Mouse (Mus musculus): Measurements from ENCODE around the gene Arhgef18. TPM values are rescaled to one million over a fixed set of nuclear protein-coding genes. Genes with fewer than 3 reads are reported as not detected.

The Arhgef18 gene
- polyA plus RNA-seq, 1 experiment: 34.7 TPM

DNA sequence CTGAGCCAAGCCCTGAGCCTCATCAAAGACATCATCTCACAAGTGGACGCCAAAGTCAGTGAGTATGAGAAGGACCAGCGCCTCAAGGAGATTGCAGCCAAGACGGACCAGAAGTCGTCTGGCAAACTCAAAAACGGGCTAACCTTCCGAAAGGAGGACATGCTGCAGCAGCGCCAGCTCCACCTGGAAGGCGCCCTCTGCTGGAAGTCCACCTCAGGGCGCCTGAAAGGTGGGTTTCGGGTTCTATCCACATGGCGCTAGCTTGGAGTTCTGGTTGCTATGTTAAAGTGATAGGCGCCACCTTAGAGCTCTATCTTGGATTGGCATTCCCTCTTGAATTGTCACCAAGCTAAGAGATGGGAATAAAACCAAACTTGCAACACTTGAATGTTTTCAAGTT is 46.7 kb downstream of the Arhgef18 start:
- H3K4me1 ChIP-seq (ENCODE audit: control insufficient read depth, insufficient read depth, low read length): no peaks in the 10 kb centered on the region
- H3K4me3 ChIP-seq (replicated peaks; ENCODE audit: control insufficient read depth, low read depth, low read length): no peak overlapping the region
- WGBS: 81% methylated on average over 12 of the region's 12 CpGs
- no peak overlapping the region for H3K27ac ChIP-seq (ENCODE audit: control insufficient read depth, insufficient read depth, low read depth, low read length, poor library complexity)
- TF ChIP-seq POLR2A (IDR thresholded peaks at IDR 0.05; ENCODE audit: borderline replicate concordance, control insufficient read depth, low read depth, low read length): no peak
- peak; percentile 32; the same call in 1 of the 2 replicates for TF ChIP-seq CTCF (IDR thresholded peaks at IDR 0.05; ENCODE audit: control insufficient read depth, insufficient read depth, low read length)

- TF ChIP-seq POLR2A (IDR thresholded peaks at IDR 0.05; ENCODE audit: borderline replicate concordance, control insufficient read depth, low read depth, low read length): no peak
- no peak for TF ChIP-seq CTCF (IDR thresholded peaks at IDR 0.05; ENCODE audit: control insufficient read depth, insufficient read depth, low read length)
- H3K4me1 ChIP-seq (ENCODE audit: control insufficient read depth, insufficient read depth, low read length): no peaks in the 10 kb centered on the region
- 85% methylated on average over 2 of the region's 2 CpGs for WGBS
- H3K4me3 ChIP-seq (replicated peaks; ENCODE audit: control insufficient read depth, low read depth, low read length): no peak overlapping the region
- no peak overlapping the region for H3K27ac ChIP-seq (ENCODE audit: control insufficient read depth, insufficient read depth, low read depth, low read length, poor library complexity)
Measured at GRCm38 (mm10) chr8:3449226-3449625, 56.4 kb downstream of the Arhgef18 start.

DNA sequence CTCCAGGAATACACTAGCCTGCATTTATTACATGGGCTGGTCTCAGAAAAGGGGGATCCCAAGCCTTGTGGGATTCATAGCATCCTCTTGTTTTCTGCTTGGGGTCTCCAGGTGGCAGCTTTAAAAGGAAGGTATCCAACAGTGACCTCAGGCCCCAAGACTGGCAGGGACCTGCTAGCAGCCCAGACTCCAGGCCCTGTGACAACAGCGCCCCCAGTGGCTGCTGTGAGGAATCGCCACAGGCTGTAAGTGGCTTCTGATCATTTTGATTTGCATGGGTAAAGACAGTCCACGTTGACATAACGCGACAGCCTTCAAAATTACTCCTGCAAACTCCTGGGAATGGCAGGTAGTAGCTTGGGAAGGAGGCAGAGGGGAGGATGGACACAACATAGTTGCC is 57.9 kb downstream of the Arhgef18 start:
- Histone ChIP-seq H3K27ac (ENCODE audit: control insufficient read depth, insufficient read depth, low read depth, low read length, poor library complexity) (no peak overlapping the region), H3K4me3 (replicated peaks; ENCODE audit: control insufficient read depth, low read depth, low read length) (no peak overlapping the region), H3K4me1 (ENCODE audit: control insufficient read depth, insufficient read depth, low read length) (no peaks in the 10 kb centered on the region)
- WGBS: 55% methylated on average over 5 of the region's 5 CpGs
- TF ChIP-seq POLR2A (IDR thresholded peaks at IDR 0.05; ENCODE audit: borderline replicate concordance, control insufficient read depth, low read depth, low read length) (no peak), CTCF (IDR thresholded peaks at IDR 0.05; ENCODE audit: control insufficient read depth, insufficient read depth, low read length) (peak; percentile 82)

DNA sequence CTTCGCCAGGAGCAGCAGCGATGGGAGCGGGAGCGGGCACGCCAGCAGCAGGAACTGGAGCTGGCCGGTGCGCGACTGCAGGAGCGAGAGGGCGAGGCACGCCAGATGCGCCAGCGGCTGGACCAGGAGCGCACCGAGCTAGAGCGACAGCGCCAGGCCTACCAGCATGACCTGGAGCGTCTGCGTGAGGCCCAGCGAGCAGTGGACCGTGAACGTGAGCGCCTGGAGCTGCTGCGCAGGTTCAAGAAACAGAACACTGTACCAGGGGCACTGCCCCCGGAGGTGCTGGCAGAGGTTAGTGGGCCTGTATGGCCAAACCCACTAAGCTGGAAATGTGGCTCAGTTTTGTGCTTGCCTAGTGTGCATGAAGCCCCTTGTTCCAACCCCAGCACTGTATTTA is 59.2 kb downstream of the Arhgef18 start:
- H3K27ac ChIP-seq (ENCODE audit: control insufficient read depth, insufficient read depth, low read depth, low read length, poor library complexity): no peak overlapping the region
- H3K4me3 ChIP-seq (replicated peaks; ENCODE audit: control insufficient read depth, low read depth, low read length): no peak overlapping the region
- TF ChIP-seq CTCF (IDR thresholded peaks at IDR 0.05; ENCODE audit: control insufficient read depth, insufficient read depth, low read length) (no peak), POLR2A (IDR thresholded peaks at IDR 0.05; ENCODE audit: borderline replicate concordance, control insufficient read depth, low read depth, low read length) (no peak)
- H3K4me1 ChIP-seq (ENCODE audit: control insufficient read depth, insufficient read depth, low read length): no peaks in the 10 kb centered on the region
- 93% methylated on average over 25 of the region's 25 CpGs for WGBS

DNA sequence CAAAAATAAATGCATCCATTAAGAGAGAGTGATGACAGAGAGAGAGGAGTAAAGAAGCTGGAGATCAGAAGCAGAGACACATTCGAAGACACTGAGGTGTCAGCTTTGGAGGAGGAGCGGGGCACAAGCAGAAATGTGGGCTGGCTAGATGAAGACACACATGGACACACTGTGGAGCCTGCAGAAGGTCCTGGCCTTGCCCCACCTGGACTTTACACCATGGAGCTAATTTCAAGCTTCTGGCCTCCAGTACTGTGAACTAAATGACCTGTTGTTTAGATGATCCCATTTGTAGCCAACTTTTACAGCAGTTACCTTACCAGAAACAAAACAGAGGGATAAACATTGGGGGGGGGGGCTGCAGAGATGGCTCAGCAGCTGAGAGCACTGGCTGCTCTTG is 70.4 kb downstream of the Arhgef18 start:
- Histone ChIP-seq H3K4me1 (ENCODE audit: control insufficient read depth, insufficient read depth, low read length) (peaks cover 2% of the 10 kb centered on the region; the same call in 1 of the 2 replicates), H3K27ac (ENCODE audit: control insufficient read depth, insufficient read depth, low read depth, low read length, poor library complexity) (no peak overlapping the region), H3K4me3 (replicated peaks; ENCODE audit: control insufficient read depth, low read depth, low read length) (no peak overlapping the region)
- 81% methylated on average over 2 of the region's 2 CpGs for WGBS
- no peak for TF ChIP-seq POLR2A (IDR thresholded peaks at IDR 0.05; ENCODE audit: borderline replicate concordance, control insufficient read depth, low read depth, low read length)
- TF ChIP-seq CTCF (IDR thresholded peaks at IDR 0.05; ENCODE audit: control insufficient read depth, insufficient read depth, low read length): no peak

- H3K27ac ChIP-seq (ENCODE audit: control insufficient read depth, insufficient read depth, low read depth, low read length, poor library complexity): no peak overlapping the region
- WGBS: 71% methylated on average over 5 of the region's 5 CpGs
- H3K4me1 ChIP-seq (ENCODE audit: control insufficient read depth, insufficient read depth, low read length): peaks cover 2% of the 10 kb centered on the region; the same call in 1 of the 2 replicates
- TF ChIP-seq POLR2A (IDR thresholded peaks at IDR 0.05; ENCODE audit: borderline replicate concordance, control insufficient read depth, low read depth, low read length) (no peak), CTCF (IDR thresholded peaks at IDR 0.05; ENCODE audit: control insufficient read depth, insufficient read depth, low read length) (peak; percentile 60)
- H3K4me3 ChIP-seq (replicated peaks; ENCODE audit: control insufficient read depth, low read depth, low read length): no peak overlapping the region
Measured at GRCm38 (mm10) chr8:3464309-3464708, 71.5 kb downstream of the Arhgef18 start.

DNA sequence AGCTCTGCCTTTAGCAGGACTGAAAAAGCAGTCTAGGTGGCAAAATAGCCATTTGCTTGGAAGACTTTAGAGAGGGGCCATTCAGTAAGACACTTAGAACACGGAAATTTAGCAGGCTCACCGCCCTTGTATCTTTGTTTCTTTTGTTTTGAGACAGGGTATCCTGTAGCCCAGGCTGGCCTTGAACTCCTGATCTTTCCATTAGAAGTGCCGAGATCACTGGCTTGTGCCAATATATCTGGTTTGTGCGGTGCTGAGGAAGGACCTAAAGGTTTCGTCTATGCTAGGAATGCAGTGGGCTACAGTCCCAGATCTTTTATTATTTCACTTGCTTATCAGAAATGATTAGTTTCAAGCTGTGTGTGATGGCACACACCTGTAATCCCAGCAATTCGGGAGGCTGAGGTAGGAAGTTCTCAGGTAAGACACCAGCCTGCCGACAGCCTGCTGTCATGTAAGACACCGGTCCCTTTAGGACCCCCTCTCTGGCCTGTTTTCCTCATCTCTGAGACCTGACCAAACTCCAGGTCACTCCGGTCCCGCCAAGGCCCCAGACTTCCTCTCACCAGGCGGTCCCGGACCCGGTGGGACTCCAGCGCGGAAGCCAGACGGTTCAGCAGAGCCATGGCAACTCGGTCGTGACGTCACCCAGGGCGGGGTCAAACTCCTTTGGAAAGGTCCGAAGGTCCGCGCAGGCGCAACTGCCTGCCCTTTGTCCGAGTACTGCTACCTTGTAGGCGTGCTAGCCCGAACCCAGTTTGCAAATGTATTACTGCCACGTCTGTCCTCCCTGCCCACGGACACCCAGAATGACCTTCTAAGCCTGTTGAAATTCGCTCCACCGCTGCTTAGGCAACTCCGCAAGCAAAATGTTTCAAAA is 74.4 kb downstream of the Arhgef18 start, which contains the start of gene Pex11g:
TSS of gene Pex11g (minus strand) at position 675 of the 880 bp plus-strand sequence.
- TF ChIP-seq CTCF (IDR thresholded peaks at IDR 0.05; ENCODE audit: control insufficient read depth, insufficient read depth, low read length): no peak
- peak; percentile 58; the same call in 1 of the 2 replicates for TF ChIP-seq POLR2A (IDR thresholded peaks at IDR 0.05; ENCODE audit: borderline replicate concordance, control insufficient read depth, low read depth, low read length)
- Histone ChIP-seq H3K4me1 (ENCODE audit: control insufficient read depth, insufficient read depth, low read length) (no peaks in the 10 kb centered on the region; the same call in 1 of the 2 replicates), H3K27ac (ENCODE audit: control insufficient read depth, insufficient read depth, low read depth, low read length, poor library complexity) (no peak within 1 kb of the TSS), H3K4me3 (replicated peaks; ENCODE audit: control insufficient read depth, low read depth, low read length) (peak within 1 kb of the TSS; percentile 92)
- WGBS: 7% methylated on average over 32 of the region's 32 CpGs

GRCm38 (mm10) chr8:3467886-3468545 is 75.2 kb downstream of the Arhgef18 start:
- Histone ChIP-seq H3K27ac (ENCODE audit: control insufficient read depth, insufficient read depth, low read depth, low read length, poor library complexity) (no peak overlapping the region), H3K4me3 (replicated peaks; ENCODE audit: control insufficient read depth, low read depth, low read length) (peak overlapping the region; percentile 92), H3K4me1 (ENCODE audit: control insufficient read depth, insufficient read depth, low read length) (no peaks in the 10 kb centered on the region; the same call in 1 of the 2 replicates)
- TF ChIP-seq CTCF (IDR thresholded peaks at IDR 0.05; ENCODE audit: control insufficient read depth, insufficient read depth, low read length) (no peak), POLR2A (IDR thresholded peaks at IDR 0.05; ENCODE audit: borderline replicate concordance, control insufficient read depth, low read depth, low read length) (no peak)
- 46% methylated on average over 9 of the region's 9 CpGs for WGBS
